Mouse (Mus musculus): ENCODE results near the gene Ndfip2. TPM values are rescaled to one million over a fixed set of nuclear protein-coding genes. Genes with fewer than 3 reads are reported as not detected.

Ndfip2 gene
- total and polyA plus RNA-seq, 3 experiments = 12.6 to 49.6 (median 19.0) TPM

DNA sequence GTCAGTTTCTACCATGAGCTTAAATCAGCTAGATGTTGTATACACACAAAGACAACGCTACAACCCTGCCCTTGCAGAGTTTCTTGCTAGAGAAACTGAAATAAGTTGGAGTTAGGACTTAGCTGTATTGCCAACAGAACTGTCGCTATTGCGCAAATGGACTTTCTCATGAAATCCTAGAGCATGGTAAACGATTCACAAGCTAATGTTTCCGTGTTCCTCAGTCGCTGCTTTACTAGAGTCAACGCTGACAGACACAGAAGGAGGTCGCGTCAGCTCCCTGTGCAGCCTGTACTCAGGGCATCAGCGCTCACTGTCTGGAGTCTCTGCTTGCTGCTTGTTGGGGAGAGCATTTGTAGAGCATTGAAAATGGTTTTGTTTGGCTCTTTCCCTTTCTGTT, 42.2 kb downstream of the Ndfip2 start:
- peaks cover 3 to 26% of the 10 kb centered on the region in 2 experiments for H3K36me3 ChIP-seq (replicated peaks in 1 of 2; ENCODE audit: control insufficient read depth in 1 of 2, insufficient read depth in 1 of 2, low read length in 1 of 2)
- in situ Hi-C loops (cut with MboI; ENCODE audit: low pct_ligation_motif_present, low pct_unique_long_range_greater_than_20kb, low sequenced_read_pairs) = no loop called here
- dilution Hi-C loops (cut with MboI; ENCODE audit: extremely low pct_ligation_motif_present, extremely low pct_unique_long_range_greater_than_20kb, low sequenced_read_pairs) = no loop called here
- no peak overlapping the region for H3K9ac ChIP-seq (ENCODE audit: insufficient read depth, low read depth)
- no peak overlapping the region for H3K4me2 ChIP-seq (ENCODE audit: insufficient read depth, low read depth, poor library complexity, severe bottlenecking)
- no peak overlapping the region for H3K27ac ChIP-seq (ENCODE audit: insufficient read depth, low read depth)
- H3K4me3 ChIP-seq (replicated peaks in 1 of 3; ENCODE audit: low read depth in 2 of 3, low read length in 2 of 3, poor library complexity in 1 of 3) = no peak overlapping the region
- H3K79me2 ChIP-seq (replicated peaks; ENCODE audit: control insufficient read depth, extremely low read depth, insufficient read depth, poor library complexity, severe bottlenecking) = no peaks in the 10 kb centered on the region
- no peak for DNase-seq (ENCODE audit: extremely low read depth)
- no peaks in the 10 kb centered on the region for H3K4me1 ChIP-seq (ENCODE audit: control insufficient read depth in 1 of 2, insufficient read depth in 2 of 2)
- no peak for TF ChIP-seq SMC3 (IDR thresholded peaks at IDR 0.05; ENCODE audit: low read depth, low read length)
- no peak for TF ChIP-seq MEF2A (IDR thresholded peaks at IDR 0.05; ENCODE audit: borderline replicate concordance, low read depth, low read length)
- TF ChIP-seq MAZ (IDR thresholded peaks at IDR 0.05; ENCODE audit: low read depth, low read length) = no peak
- no peak for TF ChIP-seq MXI1 (IDR thresholded peaks at IDR 0.05; ENCODE audit: low read depth, low read length)
- TF ChIP-seq HCFC1 (IDR thresholded peaks at IDR 0.05; ENCODE audit: low read depth, low read length) = no peak
- TF ChIP-seq USF1 (IDR thresholded peaks at IDR 0.05; ENCODE audit: low read depth, low read length) = no peak
- no peak for TF ChIP-seq ZMIZ1 (IDR thresholded peaks at IDR 0.05; ENCODE audit: low read depth, low read length)
- TF ChIP-seq NRF1 (IDR thresholded peaks at IDR 0.05; ENCODE audit: low read depth, low read length) = no peak
- TF ChIP-seq JUN (IDR thresholded peaks at IDR 0.05; ENCODE audit: insufficient read depth, low read depth, low read length) = no peak
- no peak for TF ChIP-seq ETS1 (conservative IDR thresholded peaks at IDR 0.05; ENCODE audit: low read depth, low read length)
- no peak for TF ChIP-seq NELFE (IDR thresholded peaks at IDR 0.05; ENCODE audit: low read depth, low read length)
- TF ChIP-seq JUND (conservative IDR thresholded peaks at IDR 0.05; ENCODE audit: low read depth, low read length) = no peak
- TF ChIP-seq BHLHE40 (IDR thresholded peaks at IDR 0.05; ENCODE audit: low read depth, low read length) = no peak
- no peak for TF ChIP-seq CHD1 (IDR thresholded peaks at IDR 0.05; ENCODE audit: low read depth, low read length)
- TF ChIP-seq SIN3A (IDR thresholded peaks at IDR 0.05; ENCODE audit: low read length) = no peak
- TF ChIP-seq EP300 (IDR thresholded peaks at IDR 0.05; ENCODE audit: low read length) = no peak
- H3K9me3 ChIP-seq (replicated peaks; ENCODE audit: low read length) = no peaks in the 10 kb centered on the region
- no peaks in the 10 kb centered on the region for H3K27me3 ChIP-seq (replicated peaks)

DNA sequence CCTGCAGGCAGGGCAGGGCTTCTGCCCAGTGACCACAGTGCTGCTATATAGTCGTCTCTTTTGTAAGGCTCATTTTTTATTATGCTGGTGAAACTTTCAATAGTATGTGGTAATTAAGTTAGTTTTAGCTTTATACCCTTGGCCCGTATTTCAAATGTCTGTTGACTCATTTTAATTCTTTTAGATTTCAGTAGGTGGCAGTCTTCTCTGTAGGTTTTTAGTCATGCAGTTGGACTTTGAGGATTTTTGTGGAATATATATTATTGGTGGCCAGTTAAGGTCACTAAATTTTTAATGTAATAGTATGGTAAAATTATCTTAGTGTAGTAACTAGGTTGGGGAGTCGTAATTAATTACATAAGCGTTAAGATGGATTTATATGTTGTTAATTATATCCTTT, 44.3 kb downstream of the Ndfip2 start:
- DNase-seq (ENCODE audit: extremely low read depth) = no peak
- H3K27ac ChIP-seq (ENCODE audit: insufficient read depth, low read depth) = no peak overlapping the region
- H3K4me3 ChIP-seq (replicated peaks in 1 of 3; ENCODE audit: low read depth in 2 of 3, low read length in 2 of 3, poor library complexity in 1 of 3) = no peak overlapping the region
- H3K27me3 ChIP-seq (replicated peaks) = no peaks in the 10 kb centered on the region
- H3K79me2 ChIP-seq (replicated peaks; ENCODE audit: control insufficient read depth, extremely low read depth, insufficient read depth, poor library complexity, severe bottlenecking) = no peaks in the 10 kb centered on the region
- no peaks in the 10 kb centered on the region for H3K9me3 ChIP-seq (replicated peaks; ENCODE audit: low read length)
- TF ChIP-seq CTCF (conservative IDR thresholded peaks at IDR 0.05 in 1 of 2, IDR thresholded peaks at IDR 0.05 in 1 of 2; ENCODE audit: low read depth in 2 of 2, low read length in 2 of 2) (peak in 1 of 2 experiments; percentile 22; a peak in 1 of 4 replicates), PAX5 (IDR thresholded peaks at IDR 0.05; ENCODE audit: low read length) (no peak), RAD21 (IDR thresholded peaks at IDR 0.05; ENCODE audit: low read depth, low read length) (peak; percentile 15)
- no peaks in the 10 kb centered on the region for H3K4me1 ChIP-seq (ENCODE audit: control insufficient read depth in 1 of 2, insufficient read depth in 2 of 2)
- in situ Hi-C loops (cut with MboI; ENCODE audit: low pct_ligation_motif_present, low pct_unique_long_range_greater_than_20kb, low sequenced_read_pairs) (no loop called here), dilution Hi-C loops (cut with MboI; ENCODE audit: extremely low pct_ligation_motif_present, extremely low pct_unique_long_range_greater_than_20kb, low sequenced_read_pairs) (no loop called here)
- no peak overlapping the region for H3K9ac ChIP-seq (ENCODE audit: insufficient read depth, low read depth)
- H3K4me2 ChIP-seq (ENCODE audit: insufficient read depth, low read depth, poor library complexity, severe bottlenecking) = no peak overlapping the region
- H3K36me3 ChIP-seq (replicated peaks in 1 of 2; ENCODE audit: control insufficient read depth in 1 of 2, insufficient read depth in 1 of 2, low read length in 1 of 2) = peaks cover under 1 to 22% of the 10 kb centered on the region in 2 experiments
